Mouse (Mus musculus): ENCODE results near the gene Rgs10.
A peak's percentile ranks its signal among the peaks of the same experiment; 100 is the strongest.

The Rgs10 gene

GRCm38 (mm10) chr7:128373751-128374150 is 44.8 kb downstream of the Rgs10 start:
- no peak for DNase-seq (ENCODE audit: low spot score)

DNA sequence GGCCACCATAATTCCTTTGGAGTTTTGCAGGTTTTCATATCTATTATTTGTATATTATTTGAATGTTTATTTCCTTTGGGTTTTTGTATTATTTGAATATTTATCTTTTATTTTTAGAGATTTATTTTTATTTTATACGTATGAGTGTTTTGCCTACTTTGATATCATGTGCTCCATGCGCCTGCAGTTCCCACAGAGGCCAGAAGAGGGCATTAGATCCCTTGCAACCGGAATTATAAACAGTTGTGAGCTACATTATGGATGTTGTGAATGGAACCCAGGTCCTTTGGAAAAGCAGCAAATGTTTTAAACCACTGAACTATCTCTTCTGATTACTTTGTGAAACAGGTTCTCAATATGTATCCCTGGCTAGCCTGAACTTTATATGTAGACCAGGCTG is 46.2 kb downstream of the Rgs10 start:
- DNase-seq (ENCODE audit: low spot score), result no peak

DNA sequence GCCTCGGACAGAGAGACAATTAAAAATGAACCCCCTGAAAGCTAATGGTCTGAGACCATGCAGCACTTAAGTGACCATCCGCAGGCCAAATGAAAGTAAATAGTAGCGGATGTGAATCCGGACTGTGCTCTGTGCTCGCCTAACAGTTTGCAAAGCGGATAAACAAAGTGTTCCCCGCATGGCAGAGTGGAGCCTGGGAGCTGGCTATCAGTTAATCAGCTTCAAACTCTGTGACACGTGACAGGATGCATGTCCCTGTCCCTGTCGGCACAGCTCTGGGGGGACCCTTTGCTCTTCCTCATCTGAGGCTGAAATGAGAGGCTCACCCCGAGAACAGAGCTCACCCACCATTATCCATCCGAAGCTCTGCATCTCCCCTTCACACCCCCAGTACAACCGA is 49.2 kb downstream of the Rgs10 start:
- DNase-seq (ENCODE audit: low spot score), result no peak

DNA sequence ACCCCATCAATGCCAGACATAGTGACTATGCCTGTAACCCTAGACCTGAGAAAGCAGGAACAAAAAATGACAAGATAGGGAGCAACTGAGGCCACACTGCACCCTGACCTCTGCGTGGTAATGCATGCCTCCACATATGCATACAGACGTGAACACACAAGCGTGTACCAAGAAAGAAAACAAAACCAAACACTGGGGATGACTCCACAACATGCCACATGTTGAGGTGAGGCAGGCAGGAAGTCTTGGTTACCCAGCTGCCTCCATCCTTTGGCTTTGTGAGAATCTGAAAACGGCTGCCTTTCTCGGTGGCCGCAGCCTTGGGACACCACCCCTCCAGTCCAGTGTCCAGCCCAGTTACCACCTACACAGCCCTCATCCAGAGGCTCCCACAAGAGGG is 49.7 kb downstream of the Rgs10 start:
- DNase-seq (ENCODE audit: low spot score), result no peak

GRCm38 (mm10) chr7:128366654-128367053 is 51.9 kb downstream of the Rgs10 start:
- DNase-seq (ENCODE audit: low spot score), result no peak

GRCm38 (mm10) chr7:128365096-128365715 is 53.4 kb downstream of the Rgs10 start:
- DNase-seq (ENCODE audit: low spot score), result no peak

DNA sequence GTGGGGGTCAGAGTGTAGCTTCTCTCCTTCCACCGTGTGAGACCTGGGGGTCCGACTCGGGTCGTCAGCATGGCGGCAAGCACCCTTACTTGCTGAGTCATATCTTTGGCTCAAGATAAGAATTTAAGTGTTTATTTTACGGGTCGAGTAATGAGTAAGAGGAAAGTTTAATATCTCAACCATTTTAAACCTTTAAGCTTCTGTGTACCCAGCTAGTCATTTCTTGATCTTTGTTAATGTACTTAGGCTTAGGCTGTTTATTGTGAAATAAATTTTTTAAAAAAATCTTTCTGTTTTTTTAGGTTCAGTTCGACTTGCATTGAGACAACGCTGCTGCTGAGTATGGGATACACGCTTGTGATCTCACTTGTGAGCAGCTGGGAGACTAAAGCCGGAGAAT is 54.0 kb downstream of the Rgs10 start:
- DNase-seq (ENCODE audit: low spot score), result no peak

DNA sequence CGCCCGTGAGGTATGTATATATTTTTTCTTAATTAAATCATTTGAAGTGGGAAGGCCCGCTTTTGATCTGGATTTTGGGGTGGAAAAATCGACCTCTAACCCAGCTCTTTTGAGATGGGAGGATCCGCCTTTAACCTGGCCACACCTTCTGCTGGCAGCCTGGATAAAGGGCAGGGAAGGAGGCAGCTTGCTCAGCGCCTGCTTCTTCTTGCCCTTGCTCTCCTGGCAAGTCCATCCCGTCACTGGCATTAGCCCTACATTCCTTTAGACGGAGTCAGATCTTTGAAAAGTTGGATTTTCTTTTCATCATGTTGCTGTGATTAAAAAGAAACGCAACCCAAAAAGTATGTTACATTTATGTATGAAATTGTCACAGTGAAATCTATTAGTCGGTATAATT is 54.8 kb downstream of the Rgs10 start:
- DNase-seq (ENCODE audit: low spot score), result no peak

DNA sequence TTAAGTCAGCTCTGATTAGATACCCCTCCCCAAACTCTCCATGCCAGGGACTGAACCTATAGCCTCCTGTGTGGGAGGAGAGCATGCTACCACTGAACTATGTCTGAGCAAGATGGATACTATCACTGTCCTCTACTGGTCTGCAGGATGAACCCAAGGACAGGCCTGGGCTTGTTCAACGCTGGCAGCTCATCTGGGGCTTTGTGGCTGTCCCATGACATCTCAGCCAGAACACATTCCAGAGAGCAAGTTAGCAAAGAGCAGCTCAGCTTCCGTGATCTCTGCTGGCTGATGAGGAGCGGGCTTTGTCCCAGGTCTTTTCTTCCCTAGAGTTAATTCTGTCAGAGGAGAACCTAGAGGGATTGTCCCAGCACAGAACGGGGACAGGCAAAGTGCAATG is 55.6 kb downstream of the Rgs10 start:
- no peak for DNase-seq (ENCODE audit: low spot score)

GRCm38 (mm10) chr7:128359741-128360140 is 58.8 kb downstream of the Rgs10 start:
- DNase-seq (ENCODE audit: low spot score), result no peak

GRCm38 (mm10) chr7:128359164-128359563 is 59.4 kb downstream of the Rgs10 start:
- no peak for DNase-seq (ENCODE audit: low spot score)

DNA sequence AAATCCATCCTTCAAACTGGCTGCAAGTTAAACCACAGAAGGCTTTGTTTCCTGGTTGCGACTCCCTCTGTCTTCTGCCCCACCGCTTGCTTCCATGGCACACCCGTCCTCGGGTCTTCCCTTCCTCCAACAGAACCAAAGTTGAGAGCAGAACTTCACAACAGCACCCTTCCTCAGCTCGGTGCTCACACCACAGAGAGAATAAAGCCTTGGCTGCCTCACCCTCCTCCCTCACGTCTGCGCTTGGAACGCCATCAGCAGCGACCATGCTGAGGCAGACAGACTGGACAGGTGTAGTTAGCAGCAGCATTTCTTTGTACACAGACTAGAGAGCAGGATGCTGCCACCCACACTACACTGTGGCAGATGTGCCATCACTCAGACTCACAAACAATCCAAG is 59.8 kb downstream of the Rgs10 start:
- no peak for DNase-seq (ENCODE audit: low spot score)

DNA sequence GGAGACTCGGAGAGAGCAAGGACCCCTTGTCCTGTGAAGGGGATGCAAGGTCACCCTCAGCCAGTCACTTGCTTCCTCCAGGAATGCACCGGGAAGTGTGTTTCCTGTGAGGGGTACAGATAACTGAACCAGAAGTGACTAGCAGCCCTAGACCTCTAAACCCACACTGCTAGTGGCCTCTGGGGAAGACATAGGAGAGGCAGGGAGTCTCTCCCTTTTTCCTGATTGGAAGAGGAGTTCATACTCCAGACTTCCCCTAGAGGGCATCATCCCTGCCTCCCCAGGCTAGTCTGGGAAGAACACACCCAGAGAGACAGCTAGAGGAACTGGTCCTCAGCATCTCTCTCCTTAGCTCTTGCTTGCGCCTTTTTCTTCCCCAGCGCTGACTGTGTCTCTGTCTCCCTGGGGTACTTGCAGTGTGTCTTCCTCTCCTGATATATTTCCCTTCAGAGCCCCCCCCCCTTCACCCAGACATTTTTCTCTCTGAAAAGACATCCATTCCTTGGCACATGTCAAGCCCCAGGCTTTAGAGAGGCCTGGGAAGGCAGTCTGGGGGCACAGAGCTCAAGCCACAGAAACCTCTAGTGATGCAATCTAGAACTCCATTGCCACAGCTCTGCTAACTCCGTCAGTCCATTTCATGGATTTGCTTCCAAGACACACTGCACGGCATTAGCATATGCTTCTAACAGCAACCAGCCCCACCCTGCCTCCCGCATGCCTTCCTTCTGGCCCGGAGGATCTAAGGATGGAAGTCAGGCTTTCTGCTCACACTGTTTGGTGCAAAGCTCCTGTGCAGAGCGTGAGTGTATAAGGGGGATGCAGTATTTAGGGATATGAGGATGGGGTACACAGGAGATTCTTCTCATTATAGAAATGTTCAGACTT is 61.4 kb downstream of the Rgs10 start:
- DNase-seq (ENCODE audit: low spot score), result no peak

GRCm38 (mm10) chr7:128355463-128355862 is 63.1 kb downstream of the Rgs10 start:
- DNase-seq (ENCODE audit: low spot score), result no peak

GRCm38 (mm10) chr7:128352721-128353120 is 65.8 kb downstream of the Rgs10 start:
- no peak for DNase-seq (ENCODE audit: low spot score)

GRCm38 (mm10) chr7:128351176-128351575 is 67.4 kb downstream of the Rgs10 start:
- DNase-seq (ENCODE audit: low spot score), result no peak

- DNase-seq (ENCODE audit: low spot score), result no peak
Observed at GRCm38 (mm10) chr7:128350316-128350715, 68.2 kb downstream of the Rgs10 start.

DNA sequence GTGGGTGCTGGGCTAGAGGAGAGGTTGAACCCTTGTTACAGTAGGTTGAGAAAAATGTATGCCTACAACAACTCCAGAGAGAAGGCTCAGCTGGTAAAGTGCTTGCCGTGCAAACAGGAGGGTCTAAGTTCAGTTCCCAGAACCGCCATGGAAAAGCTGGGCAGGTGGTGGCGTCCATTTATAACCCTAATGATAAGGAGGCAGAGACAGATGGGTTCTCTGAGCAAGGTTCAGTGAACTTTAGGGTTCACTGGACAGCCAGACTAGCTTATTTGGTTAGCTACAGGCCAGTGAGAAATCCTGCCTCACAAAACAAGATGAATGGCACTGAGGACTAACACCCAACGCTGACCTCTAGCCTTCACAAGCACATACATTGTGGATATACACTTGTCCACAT is 68.8 kb downstream of the Rgs10 start:
- DNase-seq (ENCODE audit: low spot score), result no peak

DNA sequence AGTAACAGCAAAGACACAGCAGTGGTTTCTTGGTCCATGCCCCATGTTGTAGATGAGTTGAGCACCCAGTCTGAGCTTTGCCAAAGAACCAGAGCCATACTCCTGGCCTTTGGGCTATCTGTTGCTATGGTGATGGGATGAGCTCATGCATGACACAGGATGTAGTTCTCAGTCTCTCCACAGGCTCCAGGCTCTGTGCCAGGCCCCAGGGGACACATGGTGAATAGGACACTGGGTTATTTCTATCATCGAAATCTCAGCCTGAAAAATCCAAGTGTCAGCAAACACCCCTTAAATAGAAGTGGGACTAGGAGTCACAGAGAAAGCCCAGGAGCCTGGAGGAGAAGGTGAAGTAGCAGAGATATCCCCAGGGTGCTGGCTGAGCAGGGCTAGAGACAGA is 70.0 kb downstream of the Rgs10 start:
- peak; percentile 32 for DNase-seq (ENCODE audit: low spot score)

- DNase-seq (ENCODE audit: low spot score), result no peak
Observed at GRCm38 (mm10) chr7:128346991-128347390, 71.6 kb downstream of the Rgs10 start.

GRCm38 (mm10) chr7:128346522-128346921 is 72.0 kb downstream of the Rgs10 start:
- no peak for DNase-seq (ENCODE audit: low spot score)

- no peak for DNase-seq (ENCODE audit: low spot score)
Observed at GRCm38 (mm10) chr7:128345691-128346090, 72.9 kb downstream of the Rgs10 start.

DNA sequence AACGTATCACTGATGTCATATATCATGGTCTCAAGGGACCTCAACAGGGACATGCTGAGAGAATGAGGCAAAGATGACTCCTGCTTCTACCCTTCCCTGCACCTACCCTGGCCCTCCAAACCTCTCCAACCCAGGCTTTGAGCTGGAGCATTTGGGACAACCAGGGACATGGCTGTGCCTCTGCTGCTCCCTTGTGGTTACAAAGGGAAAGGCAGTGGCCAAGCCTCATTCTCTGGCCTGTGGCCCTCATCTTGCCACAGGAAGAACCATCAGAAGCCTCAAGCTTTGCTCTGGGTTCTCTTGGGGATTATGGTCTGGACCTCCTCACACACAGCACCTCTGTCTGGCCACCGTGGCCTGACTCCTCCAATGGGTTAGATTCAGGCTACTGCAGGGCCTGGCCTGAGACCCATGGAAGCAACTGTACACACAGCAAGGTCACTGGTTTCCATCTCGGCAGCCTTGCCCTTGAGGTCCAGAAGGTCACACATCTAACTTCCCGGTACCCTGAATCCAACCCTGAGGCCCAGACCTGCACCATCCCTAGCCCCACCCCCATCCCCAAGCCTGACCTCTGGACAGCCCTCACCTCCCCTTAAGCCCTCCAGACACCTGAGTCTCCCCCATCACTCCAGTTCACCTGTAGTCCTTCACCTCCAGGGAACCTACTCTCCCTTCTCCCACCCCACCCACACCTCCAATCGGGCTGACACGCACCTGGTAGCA is 73.5 kb downstream of the Rgs10 start:
- DNase-seq (ENCODE audit: low spot score), result peak; percentile 83

Measured in ovary, postnatal 14 days (tissue).